Mouse (Mus musculus): ENCODE results near the gene Itpr2. TPM values are rescaled to one million over a fixed set of nuclear protein-coding genes. Genes with fewer than 3 reads are reported as not detected.

Itpr2 gene
- polyA plus RNA-seq, 1 experiment = 0.14 TPM

GRCm38 (mm10) chr6:146272253-146273036, 229.6 kb downstream of the Itpr2 start:
- peaks cover 9% of the 10 kb centered on the region for H3K4me1 ChIP-seq (ENCODE audit: control insufficient read depth)
- no peaks in the 10 kb centered on the region for H3K36me3 ChIP-seq (ENCODE audit: control insufficient read depth)
- no peaks in the 10 kb centered on the region; the same call in 1 of the 2 replicates for H3K9me3 ChIP-seq (ENCODE audit: control insufficient read depth, low read length)
- H3K27me3 ChIP-seq (ENCODE audit: control insufficient read depth) = no peaks in the 10 kb centered on the region
- no peak for TF ChIP-seq TAL1 (IDR thresholded peaks at IDR 0.05; ENCODE audit: low read length)
- no peak for TF ChIP-seq GATA1 (IDR thresholded peaks at IDR 0.05; ENCODE audit: low read length)
- no peak overlapping the region for H3K4me3 ChIP-seq (replicated peaks)

GRCm38 (mm10) chr6:146270776-146271533, 231.1 kb downstream of the Itpr2 start:
- H3K4me1 ChIP-seq (ENCODE audit: control insufficient read depth) = peaks cover 9% of the 10 kb centered on the region
- no peaks in the 10 kb centered on the region for H3K36me3 ChIP-seq (ENCODE audit: control insufficient read depth)
- H3K4me3 ChIP-seq (replicated peaks) = no peak overlapping the region
- H3K27me3 ChIP-seq (ENCODE audit: control insufficient read depth) = no peaks in the 10 kb centered on the region
- H3K9me3 ChIP-seq (ENCODE audit: control insufficient read depth, low read length) = no peaks in the 10 kb centered on the region; the same call in 1 of the 2 replicates
- TF ChIP-seq GATA1 (IDR thresholded peaks at IDR 0.05; ENCODE audit: low read length) = no peak
- no peak for TF ChIP-seq TAL1 (IDR thresholded peaks at IDR 0.05; ENCODE audit: low read length)

DNA sequence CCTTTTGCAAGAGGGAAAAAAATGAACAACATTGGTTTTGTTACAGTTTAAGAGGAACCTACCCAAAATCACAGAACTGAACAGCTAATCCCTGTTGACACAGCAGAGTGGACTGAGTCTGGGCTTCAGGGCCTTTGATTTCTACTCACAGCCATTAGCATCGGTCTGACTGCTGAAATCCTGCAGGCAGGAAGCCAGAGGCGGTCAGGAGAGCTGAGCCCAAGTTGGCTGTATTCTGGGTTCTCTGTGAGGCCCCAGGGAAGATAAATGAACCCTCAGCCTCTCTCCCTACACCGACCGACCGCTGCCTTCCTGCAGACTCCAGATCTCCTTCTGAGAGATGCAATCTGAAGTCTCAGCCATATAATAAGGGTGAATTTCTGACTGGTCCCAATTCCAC, 231.9 kb downstream of the Itpr2 start:
- Histone ChIP-seq H3K27me3 (ENCODE audit: control insufficient read depth) (no peaks in the 10 kb centered on the region), H3K36me3 (ENCODE audit: control insufficient read depth) (no peaks in the 10 kb centered on the region)
- TF ChIP-seq TAL1 (IDR thresholded peaks at IDR 0.05; ENCODE audit: low read length) (no peak), GATA1 (IDR thresholded peaks at IDR 0.05; ENCODE audit: low read length) (no peak)

DNA sequence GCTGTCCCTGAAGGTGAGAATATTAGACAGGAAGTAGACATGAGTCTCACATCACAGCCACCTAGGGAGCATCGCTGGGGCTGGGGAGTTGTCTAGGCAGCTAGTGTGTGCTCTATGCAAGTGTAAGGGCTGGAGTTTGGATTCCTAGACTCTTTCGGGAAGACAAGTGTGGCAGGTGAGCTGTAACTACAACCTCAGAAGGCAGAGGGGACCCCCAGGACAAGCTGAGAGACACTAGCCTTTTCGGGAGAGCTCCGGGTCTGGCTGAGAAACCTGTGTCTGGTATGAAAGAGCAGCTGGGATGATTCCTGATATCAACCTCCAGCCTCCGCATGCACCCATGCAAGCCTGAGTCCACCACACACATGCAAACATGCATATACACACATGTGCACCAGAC, 232.7 kb downstream of the Itpr2 start:
- Histone ChIP-seq H3K9me3 (ENCODE audit: control insufficient read depth, low read length) (no peaks in the 10 kb centered on the region; the same call in 1 of the 2 replicates), H3K27me3 (ENCODE audit: control insufficient read depth) (no peaks in the 10 kb centered on the region), H3K4me3 (replicated peaks) (no peak overlapping the region), H3K4me1 (ENCODE audit: control insufficient read depth) (peaks cover 9% of the 10 kb centered on the region), H3K36me3 (ENCODE audit: control insufficient read depth) (no peaks in the 10 kb centered on the region)
- TF ChIP-seq TAL1 (IDR thresholded peaks at IDR 0.05; ENCODE audit: low read length) (no peak), GATA1 (IDR thresholded peaks at IDR 0.05; ENCODE audit: low read length) (no peak)

More for the DNA sequence above, 231.9 kb downstream of the Itpr2 start:
- Histone ChIP-seq H3K9me3 (ENCODE audit: control insufficient read depth, low read length) (no peaks in the 10 kb centered on the region; the same call in 1 of the 2 replicates), H3K4me1 (ENCODE audit: control insufficient read depth) (peaks cover 9% of the 10 kb centered on the region), H3K4me3 (replicated peaks) (no peak overlapping the region)

- H3K4me3 ChIP-seq (replicated peaks) = no peak overlapping the region
- no peaks in the 10 kb centered on the region for H3K27me3 ChIP-seq (ENCODE audit: control insufficient read depth)
- no peak for TF ChIP-seq TAL1 (IDR thresholded peaks at IDR 0.05; ENCODE audit: low read length)
- H3K36me3 ChIP-seq (ENCODE audit: control insufficient read depth) = no peaks in the 10 kb centered on the region
- peaks cover 16% of the 10 kb centered on the region for H3K4me1 ChIP-seq (ENCODE audit: control insufficient read depth)
- H3K9me3 ChIP-seq (ENCODE audit: control insufficient read depth, low read length) = peaks cover 6% of the 10 kb centered on the region
Measured at GRCm38 (mm10) chr6:146260674-146261376, 241.2 kb downstream of the Itpr2 start.

DNA sequence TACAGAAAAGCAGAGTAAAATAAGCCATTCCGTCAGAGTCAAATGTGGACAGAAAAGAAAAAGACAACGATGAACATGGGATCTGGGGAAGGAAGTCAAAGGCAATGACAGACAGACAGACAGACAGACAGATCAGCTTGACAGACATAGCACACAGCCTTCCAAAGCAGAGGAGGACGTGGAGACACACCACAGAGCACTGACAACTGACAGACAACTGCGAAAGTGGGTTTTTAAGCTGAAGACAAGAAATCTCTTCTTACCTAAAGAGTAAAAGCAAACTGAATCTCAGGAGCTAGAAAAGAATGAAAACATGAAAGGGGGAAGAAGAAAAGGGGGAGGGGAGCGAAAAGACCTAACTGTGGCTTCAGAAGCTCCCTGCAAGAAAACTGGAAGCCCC, 243.3 kb downstream of the Itpr2 start:
- Histone ChIP-seq H3K4me1 (ENCODE audit: control insufficient read depth) (peaks cover 25% of the 10 kb centered on the region), H3K27me3 (ENCODE audit: control insufficient read depth) (no peaks in the 10 kb centered on the region), H3K4me3 (replicated peaks) (no peak overlapping the region), H3K9me3 (ENCODE audit: control insufficient read depth, low read length) (peaks cover 6% of the 10 kb centered on the region), H3K36me3 (ENCODE audit: control insufficient read depth) (no peaks in the 10 kb centered on the region)
- TF ChIP-seq TAL1 (IDR thresholded peaks at IDR 0.05; ENCODE audit: low read length) (no peak), GATA1 (IDR thresholded peaks at IDR 0.05; ENCODE audit: low read length) (no peak)

DNA sequence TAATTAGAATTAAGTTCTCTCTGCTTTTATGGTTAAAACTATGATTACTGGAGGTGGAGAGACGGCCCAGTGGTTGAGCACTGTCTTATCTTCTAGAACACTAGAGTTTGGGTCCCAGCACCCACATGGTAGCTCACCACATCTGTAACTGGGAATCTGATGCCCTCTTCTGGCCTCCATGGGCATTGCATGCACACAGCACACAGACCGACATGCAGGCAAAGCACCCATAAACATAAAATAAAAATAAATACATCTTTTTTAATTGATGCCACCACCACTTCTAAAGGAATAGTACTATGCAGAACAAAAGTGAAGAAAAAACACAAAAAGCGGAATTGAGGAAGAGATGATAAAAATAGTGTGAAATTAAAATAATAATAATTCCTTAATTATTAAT, 243.8 kb downstream of the Itpr2 start:
- Histone ChIP-seq H3K4me3 (replicated peaks) (no peak overlapping the region), H3K9me3 (ENCODE audit: control insufficient read depth, low read length) (peaks cover 6% of the 10 kb centered on the region), H3K27me3 (ENCODE audit: control insufficient read depth) (no peaks in the 10 kb centered on the region), H3K4me1 (ENCODE audit: control insufficient read depth) (peaks cover 25% of the 10 kb centered on the region), H3K36me3 (ENCODE audit: control insufficient read depth) (no peaks in the 10 kb centered on the region)
- TF ChIP-seq GATA1 (IDR thresholded peaks at IDR 0.05; ENCODE audit: low read length) (no peak), TAL1 (IDR thresholded peaks at IDR 0.05; ENCODE audit: low read length) (no peak)

- H3K4me1 ChIP-seq (ENCODE audit: control insufficient read depth) = peaks cover 25% of the 10 kb centered on the region
- H3K36me3 ChIP-seq (ENCODE audit: control insufficient read depth) = no peaks in the 10 kb centered on the region
- no peak overlapping the region for H3K4me3 ChIP-seq (replicated peaks)
- H3K27me3 ChIP-seq (ENCODE audit: control insufficient read depth) = no peaks in the 10 kb centered on the region
- no peak for TF ChIP-seq GATA1 (IDR thresholded peaks at IDR 0.05; ENCODE audit: low read length)
- no peak for TF ChIP-seq TAL1 (IDR thresholded peaks at IDR 0.05; ENCODE audit: low read length)
- peaks cover 6% of the 10 kb centered on the region for H3K9me3 ChIP-seq (ENCODE audit: control insufficient read depth, low read length)
Measured at GRCm38 (mm10) chr6:146256947-146257670, 244.9 kb downstream of the Itpr2 start.
